Mouse (Mus musculus) hindbrain, embryonic 13.5 days (tissue): ENCODE results near the gene Cd180. TPM values are rescaled to one million over a fixed set of nuclear protein-coding genes. Genes with fewer than 3 reads are reported as not detected.
"Not testable (repeated sequence)": the region's sequence is repeated elsewhere in the genome, so short reads cannot be mapped to it uniquely, and the experiment has no call there.

Experiments
- ATAC-seq: fragments of 200-750 bp; cut with Nextera tagmentation; 2 replicates; pipeline ENCODE4 v1.8.0; 2017; ENCODE audit warnings: moderate TSS enrichment; ENCODE audit not compliant: low FRiP score
- H3K27ac ChIP-seq: fragments of 300-500 bp; sonication (generic); 2 replicates; pipeline ENCODE4 v1.5.1; 2015; ENCODE audit warnings: inconsistent platforms, mild to moderate bottlenecking, moderate library complexity
- H3K27me3 ChIP-seq: fragments of 300-500 bp; sonication (generic); 2 replicates; pipeline ENCODE4 v1.6.1; 2015; ENCODE audit warnings: mild to moderate bottlenecking, inconsistent platforms
- H3K36me3 ChIP-seq: fragments of 300-500 bp; sonication (generic); 2 replicates; pipeline ENCODE4 v1.6.1; 2015; ENCODE audit warnings: mild to moderate bottlenecking, inconsistent platforms
- H3K4me1 ChIP-seq: fragments of 300-500 bp; sonication (generic); replicated peaks from 2 replicates; pipeline ENCODE4 v1.6.1; 2015; ENCODE audit warnings: inconsistent platforms
- H3K4me2 ChIP-seq: fragments of 300-500 bp; sonication (generic); 2 replicates; pipeline ENCODE4 v1.6.1; 2015; ENCODE audit warnings: inconsistent platforms, mild to moderate bottlenecking, moderate library complexity
- H3K4me3 ChIP-seq: fragments of 300-500 bp; sonication (generic); 2 replicates; pipeline ENCODE4 v1.5.1; 2015; ENCODE audit warnings: mild to moderate bottlenecking, inconsistent platforms
- H3K9ac ChIP-seq: fragments of 300-500 bp; sonication (generic); 2 replicates; pipeline ENCODE4 v1.6.1; 2015; ENCODE audit warnings: mild to moderate bottlenecking, inconsistent platforms
- H3K9me3 ChIP-seq: fragments of 300-500 bp; sonication (generic); 2 replicates; pipeline ENCODE4 v1.6.1; 2016; ENCODE audit warnings: inconsistent platforms
- WGBS: fragments of 180-500 bp; shearing (Covaris S2); methylation state at CpG from one replicate; pipeline ENCODE4 v1.1.7; 2015; 5-methylcytosine and 5-hydroxymethylcytosine counted together
- polyA plus RNA-seq: library from polyadenylated mRNA; unstranded; fragments of >200 nt; fragmentation: Nextera tagmentation; extraction: Ambion mirVana; gene quantifications from 2 replicates; pipeline ENCODE4 v1.2.1, GENCODE M21; 2015

Cd180 gene
- polyA plus RNA-seq, 1 experiment from 2014 or later: 0.57 TPM

DNA sequence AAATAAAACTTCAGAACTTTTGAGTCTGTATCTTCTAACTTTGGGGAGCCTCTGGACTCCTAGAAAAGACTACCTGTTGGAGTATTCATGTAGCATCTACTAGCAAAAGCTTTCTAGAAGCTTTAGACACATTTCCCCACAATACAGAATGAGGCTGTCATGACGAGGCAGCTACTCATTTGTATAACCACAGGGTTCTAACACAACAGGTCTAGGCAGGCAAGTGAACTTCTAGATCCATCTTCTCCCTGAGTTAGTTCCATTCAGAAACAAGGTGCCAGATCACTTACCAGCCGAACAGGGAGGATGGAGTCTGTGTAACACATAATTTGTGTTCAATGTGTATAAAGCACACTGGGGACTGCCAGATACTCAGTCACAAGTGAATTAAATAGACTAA lies 32.5 kb downstream of the Cd180 start:
- Histone ChIP-seq H3K9me3 (no peaks in the 10 kb centered on the region), H3K36me3 (no peaks in the 10 kb centered on the region), H3K27me3 (no peaks in the 10 kb centered on the region), H3K4me3 (no peak overlapping the region), H3K4me1 (no peaks in the 10 kb centered on the region), H3K4me2 (no peak overlapping the region), H3K27ac (no peak overlapping the region), H3K9ac (no peak overlapping the region)
- no peak for ATAC-seq
- 79% methylated on average over 2 of the region's 2 CpGs for WGBS

DNA sequence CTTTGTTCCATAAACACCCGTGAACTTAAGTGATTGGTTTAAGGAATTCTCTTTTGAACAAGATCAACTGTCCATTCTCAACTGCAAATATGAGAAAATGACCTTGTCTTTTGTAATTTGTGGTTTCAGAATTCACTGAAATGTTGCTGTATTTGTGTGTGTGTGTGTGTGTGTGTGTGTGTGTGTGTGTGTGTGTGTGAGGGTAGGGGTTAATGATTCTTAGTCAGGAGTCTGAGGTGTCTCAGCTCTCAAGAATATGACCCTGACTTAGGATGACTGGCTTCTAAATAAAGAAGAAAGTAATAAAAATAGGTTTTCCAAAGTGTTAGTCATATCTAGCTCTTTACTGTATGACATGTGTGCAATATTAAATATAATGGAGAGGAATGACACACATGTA lies 33.5 kb downstream of the Cd180 start:
- no peaks in the 10 kb centered on the region for H3K27me3 ChIP-seq
- no peak overlapping the region for H3K9ac ChIP-seq
- no peaks in the 10 kb centered on the region for H3K9me3 ChIP-seq
- H3K4me1 ChIP-seq: no peaks in the 10 kb centered on the region
- no peak overlapping the region for H3K27ac ChIP-seq
- no peaks in the 10 kb centered on the region for H3K36me3 ChIP-seq
- H3K4me2 ChIP-seq: no peak overlapping the region
- H3K4me3 ChIP-seq: no peak overlapping the region
- ATAC-seq: no peak
- 79% methylated on average over 1 of the region's 1 CpGs for WGBS

DNA sequence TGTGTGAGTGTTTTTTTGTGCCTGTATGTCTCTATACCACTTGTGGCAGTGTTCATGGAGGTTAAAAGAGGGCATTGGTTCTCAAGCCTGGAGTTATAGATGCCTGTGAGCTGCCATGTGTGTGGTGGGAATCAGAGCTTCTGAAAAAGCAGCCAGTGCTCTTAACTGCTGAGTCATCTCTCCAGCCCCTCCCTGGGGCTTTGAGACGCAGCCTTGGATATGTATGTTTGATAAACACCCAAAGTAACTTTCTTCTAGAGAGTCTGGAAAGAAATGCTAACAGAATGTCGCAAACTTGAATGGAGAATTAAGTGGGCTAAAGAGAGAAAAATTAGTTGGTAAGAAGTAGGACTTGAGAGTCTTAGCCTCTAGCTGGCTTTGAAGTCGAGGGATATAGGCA lies 34.7 kb downstream of the Cd180 start:
- no peaks in the 10 kb centered on the region for H3K4me1 ChIP-seq
- WGBS: 81% methylated on average over 3 of the region's 3 CpGs

DNA sequence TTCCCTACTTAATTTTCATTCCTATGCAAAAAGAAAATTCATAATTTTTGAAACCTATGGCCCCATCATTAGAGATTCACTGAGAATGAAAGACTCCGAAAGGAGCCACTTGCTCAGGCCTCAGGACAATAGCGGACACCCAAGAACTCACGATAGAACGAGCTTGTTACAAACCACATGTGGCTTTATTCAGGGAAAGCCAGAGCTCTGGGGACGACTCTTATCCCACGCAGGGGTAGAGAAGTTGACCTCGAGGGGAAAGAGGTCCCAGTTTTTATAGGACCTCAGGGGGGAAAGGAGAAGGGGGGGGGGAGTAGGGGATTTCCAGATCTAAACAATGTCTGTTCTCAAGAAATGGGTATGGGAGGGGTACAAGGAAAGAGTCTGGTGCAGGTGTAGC lies 35.6 kb downstream of the Cd180 start:
- H3K27me3 ChIP-seq, H3K4me2 ChIP-seq, H3K36me3 ChIP-seq, H3K4me3 ChIP-seq, H3K9ac ChIP-seq, ATAC-seq, H3K27ac ChIP-seq, H3K4me1 ChIP-seq, H3K9me3 ChIP-seq: not testable (repeated sequence)
- 71% methylated on average over 7 of the region's 7 CpGs for WGBS

More for the DNA sequence above, 34.7 kb downstream of the Cd180 start:
- Histone ChIP-seq H3K27me3 (no peaks in the 10 kb centered on the region), H3K27ac (no peak overlapping the region), H3K9me3 (no peaks in the 10 kb centered on the region), H3K4me3 (no peak overlapping the region), H3K36me3 (no peaks in the 10 kb centered on the region), H3K9ac (no peak overlapping the region), H3K4me2 (no peak overlapping the region)
- no peak for ATAC-seq

DNA sequence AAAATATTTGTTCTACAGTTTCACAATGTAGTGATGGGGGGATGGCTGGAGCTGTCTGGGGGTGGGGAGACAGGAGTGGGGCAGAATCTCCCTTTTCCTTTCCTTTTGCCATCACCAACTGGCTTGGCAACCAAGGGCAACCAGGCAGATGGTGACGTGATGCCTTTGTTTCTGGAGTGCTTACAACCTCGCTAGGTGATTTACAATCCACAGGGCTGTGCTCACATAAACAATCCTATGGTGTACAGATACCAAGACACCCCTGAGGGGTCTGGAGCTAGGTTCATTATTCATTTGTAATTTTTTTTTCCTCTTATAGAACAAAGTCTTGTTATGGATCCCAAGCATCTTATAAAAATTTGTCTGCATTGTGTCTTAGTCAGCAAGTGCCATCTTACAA lies 39.7 kb downstream of the Cd180 start:
- no peak overlapping the region for H3K9ac ChIP-seq
- no peaks in the 10 kb centered on the region for H3K9me3 ChIP-seq
- H3K36me3 ChIP-seq: peaks cover 35% of the 10 kb centered on the region
- no peaks in the 10 kb centered on the region for H3K4me1 ChIP-seq
- H3K27ac ChIP-seq: no peak overlapping the region
- ATAC-seq: no peak
- H3K27me3 ChIP-seq: no peaks in the 10 kb centered on the region
- WGBS: 46% methylated on average over 2 of the region's 2 CpGs
- H3K4me3 ChIP-seq: no peak overlapping the region
- H3K4me2 ChIP-seq: no peak overlapping the region

DNA sequence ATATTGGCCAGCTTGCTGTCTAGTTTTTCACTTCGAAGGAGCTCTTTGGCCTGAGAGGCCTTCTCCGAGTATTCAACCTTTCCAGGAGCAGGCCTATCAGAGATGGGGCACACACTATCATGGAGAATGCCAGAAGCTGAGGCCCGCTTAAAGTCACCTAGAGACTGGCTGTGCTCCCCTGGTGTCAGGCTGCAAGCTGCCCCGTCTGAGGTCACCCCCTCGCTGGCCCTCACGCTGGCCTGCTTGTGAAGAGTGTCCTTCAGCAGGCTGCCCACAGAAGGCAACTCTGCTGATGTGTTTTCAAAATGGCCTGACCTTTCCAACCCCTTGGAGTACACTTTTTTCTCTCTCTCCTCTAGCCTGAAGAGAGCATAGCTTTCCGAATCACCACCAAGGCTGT lies 44.5 kb downstream of the Cd180 start:
- Histone ChIP-seq H3K36me3 (peaks cover 61% of the 10 kb centered on the region), H3K27ac (no peak overlapping the region), H3K9ac (no peak overlapping the region), H3K4me3 (no peak overlapping the region), H3K4me1 (no peaks in the 10 kb centered on the region), H3K27me3 (no peaks in the 10 kb centered on the region), H3K9me3 (no peaks in the 10 kb centered on the region), H3K4me2 (no peak overlapping the region)
- 93% methylated on average over 7 of the region's 7 CpGs for WGBS
- ATAC-seq: no peak

DNA sequence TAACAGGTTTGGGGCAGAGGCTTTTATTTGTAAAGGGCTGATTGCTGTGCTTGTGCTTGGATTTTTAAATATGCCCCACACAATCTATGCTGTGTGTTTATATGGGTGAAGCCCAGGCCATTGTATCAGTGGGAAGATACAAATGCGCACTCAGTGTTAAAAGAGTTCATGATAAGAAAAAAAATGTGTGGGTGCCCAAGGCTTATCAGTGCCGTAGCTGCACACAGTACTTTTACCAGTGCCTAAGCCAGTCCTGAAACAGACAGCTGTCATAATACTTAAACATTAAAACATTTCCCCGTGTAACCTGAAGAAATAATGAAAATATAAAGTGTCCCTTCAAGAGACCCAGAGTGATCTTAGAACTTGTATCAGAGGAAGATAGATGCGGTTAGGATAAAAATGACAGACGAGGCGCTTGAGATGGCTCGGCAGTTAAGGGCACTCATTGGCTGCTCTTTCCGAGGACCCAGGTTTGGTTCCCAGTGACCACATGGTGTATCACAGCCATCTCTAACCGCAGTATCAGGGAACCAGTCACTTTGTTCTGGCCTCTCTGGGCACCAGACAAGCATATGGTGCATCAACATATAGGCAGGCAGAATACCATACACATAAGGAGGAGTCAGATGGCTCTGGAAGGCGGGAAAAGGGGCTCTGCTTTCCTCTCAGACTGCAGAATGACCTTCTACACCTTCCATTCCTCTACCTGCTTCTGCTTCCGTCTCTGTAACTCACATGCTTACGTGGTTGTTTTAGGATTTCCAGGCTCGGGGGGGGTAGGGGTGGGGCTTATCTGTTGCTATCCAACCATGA lies 46.6 kb downstream of the Cd180 start:
- no peak overlapping the region for H3K27ac ChIP-seq
- 91% methylated on average over 13 of the region's 13 CpGs for WGBS
- no peaks in the 10 kb centered on the region for H3K9me3 ChIP-seq
- H3K9ac ChIP-seq: no peak overlapping the region
- no peak overlapping the region for H3K4me3 ChIP-seq
- ATAC-seq: no peak
- H3K4me2 ChIP-seq: no peak overlapping the region
- no peaks in the 10 kb centered on the region for H3K4me1 ChIP-seq
- H3K36me3 ChIP-seq: peaks cover 56% of the 10 kb centered on the region
- no peaks in the 10 kb centered on the region for H3K27me3 ChIP-seq

DNA sequence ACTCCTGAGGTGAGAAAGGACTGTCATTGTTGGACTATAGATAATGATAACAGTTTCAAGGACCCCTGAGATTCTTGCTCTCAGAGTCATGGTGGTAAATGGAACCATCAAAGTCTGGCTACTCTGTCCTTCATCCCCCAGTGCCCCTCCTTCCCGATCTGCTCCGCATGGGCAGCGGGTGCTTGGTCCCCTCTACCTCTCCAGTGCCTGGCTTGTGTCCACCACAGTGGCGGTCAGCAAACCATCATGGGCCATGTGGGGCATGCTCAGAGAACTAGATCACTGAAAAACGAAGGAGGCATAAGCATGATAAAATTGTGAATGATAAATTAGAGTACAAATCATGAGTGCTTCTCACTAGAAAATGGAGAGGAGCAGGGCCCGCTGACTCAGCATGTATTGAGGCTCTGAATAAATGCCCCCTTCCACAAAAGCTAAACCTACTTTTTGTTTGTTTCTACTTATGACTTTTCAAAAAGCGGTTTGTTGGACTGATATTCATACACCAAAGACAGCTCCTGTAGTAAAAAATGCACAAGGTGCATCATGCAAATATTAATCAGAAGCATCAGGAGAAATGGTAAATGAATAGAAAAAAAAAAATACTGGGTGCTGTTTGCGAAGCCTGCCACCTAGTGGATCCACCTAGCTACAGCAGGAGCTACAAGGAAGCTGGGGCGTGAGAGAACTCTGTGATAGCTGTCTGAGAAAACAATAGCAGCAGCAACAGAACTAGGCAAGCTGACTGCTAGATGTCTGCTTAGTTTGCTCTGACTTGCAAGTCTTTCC lies 51.3 kb downstream of the Cd180 start:
- Histone ChIP-seq H3K27ac (no peak overlapping the region), H3K4me2 (no peak overlapping the region), H3K4me1 (peaks cover 3% of the 10 kb centered on the region; the same call in 1 of the 2 replicates), H3K4me3 (no peak overlapping the region), H3K27me3 (no peaks in the 10 kb centered on the region), H3K9me3 (no peaks in the 10 kb centered on the region), H3K36me3 (peaks cover 9% of the 10 kb centered on the region), H3K9ac (no peak overlapping the region)
- no peak for ATAC-seq
- WGBS: 69% methylated on average over 9 of the region's 9 CpGs

DNA sequence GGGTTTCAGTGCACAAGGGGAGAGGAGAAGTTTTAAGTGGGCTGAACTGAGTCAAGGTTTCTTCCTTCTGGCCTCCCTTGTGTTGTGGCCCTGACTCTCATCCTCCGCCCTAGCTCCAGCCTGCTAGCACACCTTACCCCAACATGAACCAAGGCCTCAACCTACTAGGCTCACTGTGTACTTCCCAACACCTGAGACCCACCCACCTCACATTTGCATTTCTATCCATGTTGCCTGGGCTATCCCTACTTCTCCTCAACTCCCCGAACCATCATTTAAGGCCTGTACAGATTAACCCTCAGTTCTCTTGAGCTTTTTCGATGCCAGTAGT lies 51.9 kb downstream of the Cd180 start:
- Histone ChIP-seq H3K4me1 (peaks cover 8% of the 10 kb centered on the region; the same call in 1 of the 2 replicates), H3K4me3 (no peak overlapping the region), H3K27me3 (no peaks in the 10 kb centered on the region), H3K4me2 (no peak overlapping the region), H3K27ac (no peak overlapping the region), H3K36me3 (peaks cover 6% of the 10 kb centered on the region; the same call in 1 of the 2 replicates), H3K9me3 (no peaks in the 10 kb centered on the region), H3K9ac (no peak overlapping the region)
- no peak for ATAC-seq
- 97% methylated on average over 3 of the region's 3 CpGs for WGBS

DNA sequence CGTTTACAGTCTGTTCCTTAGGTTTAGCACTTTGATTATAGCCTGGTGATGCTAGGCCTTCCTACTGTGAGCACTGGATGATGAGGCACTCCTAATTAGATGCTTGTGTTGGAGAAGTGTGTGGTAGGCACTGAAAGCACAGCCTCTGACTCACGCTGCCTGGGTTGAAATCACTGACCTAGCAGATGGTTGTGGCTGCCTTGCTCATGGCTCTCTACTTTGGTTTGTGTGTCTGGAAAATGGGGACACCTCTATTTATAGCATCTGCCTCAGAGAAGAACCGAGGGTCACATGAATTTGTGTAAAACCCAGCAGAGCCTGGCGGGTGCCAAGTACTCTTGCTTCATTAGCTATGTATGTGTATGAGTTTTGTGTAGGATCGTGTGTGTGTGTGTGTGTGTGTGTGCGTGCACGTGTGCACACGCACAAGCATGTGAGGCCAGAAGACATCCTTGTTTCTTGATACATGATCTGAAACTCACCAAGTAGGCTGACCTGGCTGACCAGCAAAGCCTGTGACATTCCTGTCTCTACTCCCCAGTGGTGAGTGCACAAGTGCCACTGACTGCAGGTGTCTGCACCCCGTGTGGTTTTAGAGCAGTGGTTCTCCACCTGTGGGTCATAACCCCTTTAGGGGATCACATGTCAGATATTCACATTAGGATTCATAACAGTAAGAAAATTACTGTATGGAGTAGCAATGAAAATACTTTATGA lies 52.4 kb downstream of the Cd180 start:
- no peak for ATAC-seq
- H3K9me3 ChIP-seq: no peaks in the 10 kb centered on the region
- no peak overlapping the region for H3K4me3 ChIP-seq
- no peak overlapping the region for H3K27ac ChIP-seq
- no peaks in the 10 kb centered on the region for H3K27me3 ChIP-seq
- H3K4me1 ChIP-seq: peaks cover 8% of the 10 kb centered on the region; the same call in 1 of the 2 replicates
- WGBS: 87% methylated on average over 9 of the region's 9 CpGs
- H3K9ac ChIP-seq: no peak overlapping the region
- peaks cover 9% of the 10 kb centered on the region for H3K36me3 ChIP-seq
- H3K4me2 ChIP-seq: no peak overlapping the region

DNA sequence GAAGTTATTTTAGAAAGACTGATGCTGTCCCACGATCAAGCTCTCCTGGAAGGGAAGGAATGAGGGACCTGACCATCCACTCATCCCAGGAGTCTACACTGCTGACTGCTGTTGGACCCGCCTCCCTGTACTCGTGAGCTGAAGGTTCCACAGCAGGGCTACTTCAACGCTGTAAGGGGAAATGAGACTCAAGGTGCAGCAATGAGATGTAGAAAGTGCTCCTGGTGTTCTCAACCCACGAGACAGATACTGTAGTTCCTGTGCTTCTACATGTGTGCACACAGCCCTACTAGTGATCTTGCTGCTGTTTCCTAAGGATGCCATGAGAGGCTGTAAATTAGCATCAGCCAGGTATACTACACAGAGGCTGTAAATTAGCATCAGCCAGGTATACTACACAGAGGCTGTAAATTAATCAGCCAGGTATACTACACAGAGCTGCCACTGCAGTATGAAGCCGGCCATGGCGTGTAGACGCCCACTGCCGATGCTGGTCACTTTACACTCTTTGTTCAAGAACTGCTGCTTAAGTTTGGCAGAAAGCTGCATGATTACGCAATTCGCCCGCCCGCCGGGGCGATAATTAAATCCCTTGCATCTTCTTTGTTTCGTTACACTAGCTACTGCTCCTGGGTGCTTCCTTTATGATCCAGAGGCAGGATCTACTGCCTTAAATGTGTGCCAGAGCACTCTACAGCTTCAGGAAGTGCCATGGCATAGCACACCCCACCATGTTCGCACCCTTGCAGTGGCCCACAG lies 53.6 kb downstream of the Cd180 start:
- Histone ChIP-seq H3K9ac (no peak overlapping the region), H3K4me3 (no peak overlapping the region), H3K27me3 (no peaks in the 10 kb centered on the region), H3K4me2 (no peak overlapping the region), H3K36me3 (peaks cover 12% of the 10 kb centered on the region; the same call in 1 of the 2 replicates), H3K27ac (no peak overlapping the region), H3K4me1 (peaks cover 8% of the 10 kb centered on the region; the same call in 1 of the 2 replicates), H3K9me3 (no peaks in the 10 kb centered on the region)
- ATAC-seq: no peak
- WGBS: 92% methylated on average over 17 of the region's 17 CpGs

DNA sequence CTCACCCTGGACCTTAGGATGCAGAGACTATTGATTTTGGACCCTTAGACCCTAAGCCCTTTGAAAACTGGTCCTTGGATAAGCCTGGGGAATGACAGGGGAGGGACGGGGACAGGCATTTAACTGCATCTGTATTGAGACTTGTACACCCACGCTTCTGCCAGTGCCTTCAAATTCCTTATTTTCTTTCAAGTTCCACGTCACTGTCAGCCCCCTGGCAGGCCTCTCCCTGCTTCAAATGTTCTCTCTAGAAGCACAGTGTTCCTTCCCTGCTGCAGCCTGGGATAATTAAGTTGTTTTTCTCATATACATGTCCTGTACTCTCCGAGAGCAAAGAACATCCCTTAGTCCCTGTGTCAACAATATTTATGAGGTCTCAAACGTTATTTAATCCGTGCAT lies 55.8 kb downstream of the Cd180 start:
- Histone ChIP-seq H3K4me1 (peaks cover 8% of the 10 kb centered on the region; the same call in 1 of the 2 replicates), H3K9me3 (no peaks in the 10 kb centered on the region), H3K9ac (no peak overlapping the region), H3K36me3 (peaks cover 12% of the 10 kb centered on the region; the same call in 1 of the 2 replicates), H3K27me3 (no peaks in the 10 kb centered on the region), H3K4me3 (no peak overlapping the region), H3K4me2 (no peak overlapping the region), H3K27ac (no peak overlapping the region)
- no peak for ATAC-seq
- 50% methylated on average over 6 of the region's 6 CpGs for WGBS
